Mouse (Mus musculus) neural tube, embryonic 12.5 days (tissue): Measurements from ENCODE around the gene Rgs3. TPM values are rescaled to one million over a fixed set of nuclear protein-coding genes. Genes with fewer than 3 reads are reported as not detected.

Experiments
- ATAC-seq: fragments of 200-750 bp; cut with Nextera tagmentation; 2 replicates; pipeline ENCODE4 v1.8.0; 2017; ENCODE audit warnings: low read depth, mild to moderate bottlenecking, moderate TSS enrichment, moderate library complexity; ENCODE audit not compliant: low FRiP score
- H3K27ac ChIP-seq: fragments of 300-500 bp; sonication (generic); 2 replicates; pipeline ENCODE4 v1.5.1; 2016
- H3K27me3 ChIP-seq: fragments of 300-500 bp; sonication (generic); replicated peaks from 2 replicates; pipeline ENCODE4 v1.6.1; 2016; ENCODE audit warnings: mild to moderate bottlenecking
- H3K36me3 ChIP-seq: fragments of 300-500 bp; sonication (generic); 2 replicates; pipeline ENCODE4 v1.6.1; 2016; ENCODE audit warnings: mild to moderate bottlenecking
- H3K4me1 ChIP-seq: fragments of 300-500 bp; sonication (generic); 2 replicates; pipeline ENCODE4 v1.6.1; 2016
- H3K4me2 ChIP-seq: fragments of 300-500 bp; sonication (generic); replicated peaks from 2 replicates; pipeline ENCODE4 v1.6.1; 2016; ENCODE audit warnings: mild to moderate bottlenecking
- H3K4me3 ChIP-seq: fragments of 300-500 bp; sonication (generic); 2 replicates; pipeline ENCODE4 v1.5.1; 2016
- H3K9ac ChIP-seq: fragments of 300-500 bp; sonication (generic); 2 replicates; pipeline ENCODE4 v1.6.1; 2016; ENCODE audit warnings: mild to moderate bottlenecking
- H3K9me3 ChIP-seq: fragments of 300-500 bp; sonication (generic); 2 replicates; pipeline ENCODE4 v1.6.1; 2016; ENCODE audit warnings: mild to moderate bottlenecking
- WGBS: fragments of 180-500 bp; shearing (Covaris S2); methylation state at CpG from one replicate; pipeline ENCODE4 v1.1.7; 2016; 5-methylcytosine and 5-hydroxymethylcytosine counted together
- polyA plus RNA-seq: library from polyadenylated mRNA; unstranded; fragments of >200 nt; fragmentation: Nextera tagmentation; extraction: Ambion mirVana; gene quantifications from 2 replicates; pipeline ENCODE4 v1.2.1, GENCODE M21; 2016

Gene Rgs3
- polyA plus RNA-seq, 1 experiment from 2014 or later, result 77.3 TPM

- Histone ChIP-seq H3K9me3 (no peaks in the 10 kb centered on the region), H3K9ac (no peak overlapping the region), H3K36me3 (no peaks in the 10 kb centered on the region), H3K27me3 (no peaks in the 10 kb centered on the region), H3K4me1 (peaks cover 10% of the 10 kb centered on the region; the same call in 1 of the 2 replicates), H3K27ac (no peak overlapping the region), H3K4me2 (no peak overlapping the region), H3K4me3 (no peak overlapping the region)
- 25% methylated on average over 4 of the region's 4 CpGs for WGBS
- peak; percentile 71 for ATAC-seq
These were observed 1.4 kb downstream of the Rgs3 start for GRCm38 (mm10) chr4:62560963-62561629.

- peak; percentile 39 for ATAC-seq
- Histone ChIP-seq H3K9me3 (no peaks in the 10 kb centered on the region), H3K4me1 (peaks cover 10% of the 10 kb centered on the region; the same call in 1 of the 2 replicates), H3K4me3 (no peak overlapping the region), H3K9ac (no peak overlapping the region), H3K4me2 (no peak overlapping the region), H3K27me3 (no peaks in the 10 kb centered on the region), H3K27ac (no peak overlapping the region), H3K36me3 (no peaks in the 10 kb centered on the region)
- WGBS, result 51% methylated on average over 3 of the region's 3 CpGs
These were observed 2.0 kb downstream of the Rgs3 start for GRCm38 (mm10) chr4:62561630-62562001.

- H3K27ac ChIP-seq, result no peak overlapping the region
- H3K4me3 ChIP-seq, result no peak overlapping the region
- H3K9ac ChIP-seq, result no peak overlapping the region
- WGBS, result 82% methylated on average over 4 of the region's 4 CpGs
- H3K4me2 ChIP-seq, result no peak overlapping the region
- H3K4me1 ChIP-seq, result peaks cover 10% of the 10 kb centered on the region; the same call in 1 of the 2 replicates
- no peaks in the 10 kb centered on the region for H3K36me3 ChIP-seq
- 0 out of 2 replicates have a peak, but pooled peaks have one; percentile 15 for ATAC-seq
- H3K27me3 ChIP-seq, result no peaks in the 10 kb centered on the region
- H3K9me3 ChIP-seq, result no peaks in the 10 kb centered on the region
These were observed 2.4 kb downstream of the Rgs3 start for GRCm38 (mm10) chr4:62562006-62562405.

- Histone ChIP-seq H3K4me1 (peaks cover 8% of the 10 kb centered on the region; the same call in 1 of the 2 replicates), H3K27me3 (no peaks in the 10 kb centered on the region), H3K4me2 (no peak overlapping the region), H3K27ac (no peak overlapping the region), H3K4me3 (no peak overlapping the region), H3K9me3 (no peaks in the 10 kb centered on the region), H3K36me3 (no peaks in the 10 kb centered on the region), H3K9ac (no peak overlapping the region)
- WGBS, result 86% methylated on average over 4 of the region's 4 CpGs
- no peak for ATAC-seq
These were observed 6.9 kb downstream of the Rgs3 start for GRCm38 (mm10) chr4:62566530-62566929.

GRCm38 (mm10) chr4:62567696-62568095 lies 8.0 kb downstream of the Rgs3 start:
- H3K27ac ChIP-seq, result no peak overlapping the region
- no peak overlapping the region for H3K9ac ChIP-seq
- no peaks in the 10 kb centered on the region for H3K9me3 ChIP-seq
- H3K36me3 ChIP-seq, result no peaks in the 10 kb centered on the region
- WGBS, result 94% methylated on average over 6 of the region's 6 CpGs
- no peak overlapping the region for H3K4me2 ChIP-seq
- no peaks in the 10 kb centered on the region for H3K27me3 ChIP-seq
- 0 out of 2 replicates have a peak, but pooled peaks cover 2% of the 10 kb centered on the region for H3K4me1 ChIP-seq
- H3K4me3 ChIP-seq, result no peak overlapping the region
- no peak for ATAC-seq

GRCm38 (mm10) chr4:62568359-62568758 lies 8.7 kb downstream of the Rgs3 start:
- ATAC-seq, result no peak
- Histone ChIP-seq H3K9me3 (no peaks in the 10 kb centered on the region), H3K27me3 (no peaks in the 10 kb centered on the region), H3K4me1 (0 out of 2 replicates have a peak, but pooled peaks cover 2% of the 10 kb centered on the region), H3K27ac (no peak overlapping the region), H3K36me3 (no peaks in the 10 kb centered on the region), H3K9ac (no peak overlapping the region), H3K4me2 (no peak overlapping the region), H3K4me3 (no peak overlapping the region)
- 93% methylated on average over 1 of the region's 1 CpGs for WGBS

- WGBS, result 91% methylated on average over 5 of the region's 5 CpGs
These were observed 10.0 kb downstream of the Rgs3 start for GRCm38 (mm10) chr4:62569603-62570002.

GRCm38 (mm10) chr4:62570029-62570428 lies 10.4 kb downstream of the Rgs3 start:
- Histone ChIP-seq H3K4me1 (no peaks in the 10 kb centered on the region), H3K4me2 (no peak overlapping the region), H3K36me3 (no peaks in the 10 kb centered on the region), H3K4me3 (no peak overlapping the region), H3K27ac (no peak overlapping the region), H3K9ac (no peak overlapping the region), H3K27me3 (no peaks in the 10 kb centered on the region), H3K9me3 (no peaks in the 10 kb centered on the region)
- 71% methylated on average over 5 of the region's 5 CpGs for WGBS
- ATAC-seq, result no peak

More at GRCm38 (mm10) chr4:62569603-62570002, 10.0 kb downstream of the Rgs3 start:
- Histone ChIP-seq H3K9me3 (no peaks in the 10 kb centered on the region), H3K4me2 (no peak overlapping the region), H3K4me1 (0 out of 2 replicates have a peak, but pooled peaks cover 2% of the 10 kb centered on the region), H3K4me3 (no peak overlapping the region), H3K36me3 (no peaks in the 10 kb centered on the region), H3K27ac (no peak overlapping the region), H3K9ac (no peak overlapping the region), H3K27me3 (no peaks in the 10 kb centered on the region)
- no peak for ATAC-seq

GRCm38 (mm10) chr4:62582365-62583264 lies 23.0 kb downstream of the Rgs3 start:
- peak overlapping the region; percentile 68 for H3K9ac ChIP-seq
- peaks cover 43% of the 10 kb centered on the region for H3K4me1 ChIP-seq
- H3K4me3 ChIP-seq, result peak overlapping the region; percentile 49
- no peaks in the 10 kb centered on the region for H3K9me3 ChIP-seq
- peak overlapping the region; percentile 82 for H3K4me2 ChIP-seq
- H3K36me3 ChIP-seq, result no peaks in the 10 kb centered on the region
- WGBS, result 13% methylated on average over 18 of the region's 18 CpGs
- 0 out of 2 replicates have a peak, but pooled peaks cover 8% of the 10 kb centered on the region for H3K27me3 ChIP-seq
- peak overlapping the region; percentile 79 for H3K27ac ChIP-seq
- ATAC-seq, result peak; percentile 86

GRCm38 (mm10) chr4:62583265-62584092 lies 23.8 kb downstream of the Rgs3 start:
- ATAC-seq, result peak; percentile 92
- H3K4me2 ChIP-seq, result peak overlapping the region; percentile 82
- peak overlapping the region; percentile 49 for H3K4me3 ChIP-seq
- H3K4me1 ChIP-seq, result peaks cover 43% of the 10 kb centered on the region
- H3K9me3 ChIP-seq, result no peaks in the 10 kb centered on the region
- 0 out of 2 replicates have a peak, but pooled peaks cover 8% of the 10 kb centered on the region for H3K27me3 ChIP-seq
- H3K36me3 ChIP-seq, result no peaks in the 10 kb centered on the region
- peak overlapping the region; percentile 79 for H3K27ac ChIP-seq
- WGBS, result under 1% methylated on average over 42 of the region's 42 CpGs
- H3K9ac ChIP-seq, result peak overlapping the region; percentile 68

- Histone ChIP-seq H3K4me1 (peaks cover 49% of the 10 kb centered on the region), H3K27me3 (0 out of 2 replicates have a peak, but pooled peaks cover 4% of the 10 kb centered on the region), H3K27ac (no peak overlapping the region), H3K36me3 (no peaks in the 10 kb centered on the region), H3K9ac (no peak overlapping the region), H3K9me3 (no peaks in the 10 kb centered on the region), H3K4me3 (no peak overlapping the region), H3K4me2 (no peak overlapping the region)
- whole genome bisulfite sequencing, result 87% methylated on average over 8 of the region's 8 CpGs
- no peak for ATAC-seq
These were observed 27.4 kb downstream of the Rgs3 start for GRCm38 (mm10) chr4:62587067-62587466.
